Mouse (Mus musculus): ENCODE results near the gene Dcst1. TPM values are rescaled to one million over a fixed set of nuclear protein-coding genes. Genes with fewer than 3 reads are reported as not detected.

The Dcst1 gene
- not detected for polyA plus RNA-seq (2015; fragmentation: Illumina TruSeq; extraction: RNeasy Lipid Tissue Mini Kit (QIAGEN cat#74804); ENCODE audit: low read depth, low replicate concordance)

DNA sequence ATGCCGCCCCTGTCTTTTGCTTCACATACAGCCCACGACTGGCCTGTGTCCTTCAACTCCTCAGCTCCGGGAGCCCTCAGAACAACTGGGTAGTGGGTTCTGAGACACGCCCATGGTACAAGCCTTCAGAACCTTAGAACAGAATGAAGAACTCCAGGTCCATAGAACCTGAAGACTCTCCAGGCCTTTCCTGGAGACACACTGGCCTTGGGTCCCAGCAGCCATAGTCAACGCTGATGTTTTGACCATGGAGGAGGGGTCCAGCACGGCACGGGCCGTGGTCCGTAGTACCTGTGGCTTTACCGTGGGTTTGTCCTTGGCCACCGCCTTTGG, at the start of gene Dcst1:
Gene Dcst1, minus strand, starts transcription at position 101 of the 333 bp plus-strand sequence.

GRCm38 (mm10) chr3:89411490-89412393, 46.7 kb upstream of the Dcst1 start, which contains the start of gene Flad1:
TSS of gene Flad1 (minus strand) at chr3:89411870.

GRCm38 (mm10) chr3:89402693-89403092, 37.6 kb upstream of the Dcst1 start, which contains the start of gene Lenep:
TSS of gene Lenep (minus strand) at chr3:89402793.

GRCm38 (mm10) chr3:89394006-89394893, 29.2 kb upstream of the Dcst1 start, which contains the start of gene Zbtb7b:
TSS of gene Zbtb7b (minus strand) at chr3:89394776.

DNA sequence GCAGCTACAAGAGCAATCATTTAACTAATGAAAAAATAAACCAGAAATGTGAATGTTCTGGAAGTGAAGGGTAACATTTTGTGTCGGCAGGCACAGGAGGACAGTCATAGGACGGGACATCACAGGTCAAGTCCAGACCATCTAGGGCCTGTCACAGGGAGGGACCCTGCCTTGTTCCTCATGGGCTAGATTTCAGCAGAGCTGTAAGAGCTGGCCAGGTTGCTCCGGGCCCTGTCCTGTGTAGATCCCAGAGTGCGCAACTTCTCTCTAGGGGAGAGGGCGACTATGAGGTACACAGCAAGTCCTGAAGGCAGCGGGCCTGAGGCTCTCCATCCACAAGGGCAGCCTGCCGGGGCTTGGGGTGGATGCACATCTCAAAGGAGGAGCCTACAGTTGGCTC, 3.4 kb downstream of the Dcst1 start, which contains the start of gene Dcst2:
Gene Dcst2, plus strand, starts transcription at position 301 of the 400 bp plus-strand sequence.

GRCm38 (mm10) chr3:89349869-89350501, 15.1 kb downstream of the Dcst1 start, which contains the start of gene Adam15:
TSS of gene Adam15 (minus strand) at chr3:89349996.

GRCm38 (mm10) chr3:89337721-89338578, 27.1 kb downstream of the Dcst1 start, which contains the start of gene Efna4:
TSS of gene Efna4 (minus strand) at chr3:89338028.

DNA sequence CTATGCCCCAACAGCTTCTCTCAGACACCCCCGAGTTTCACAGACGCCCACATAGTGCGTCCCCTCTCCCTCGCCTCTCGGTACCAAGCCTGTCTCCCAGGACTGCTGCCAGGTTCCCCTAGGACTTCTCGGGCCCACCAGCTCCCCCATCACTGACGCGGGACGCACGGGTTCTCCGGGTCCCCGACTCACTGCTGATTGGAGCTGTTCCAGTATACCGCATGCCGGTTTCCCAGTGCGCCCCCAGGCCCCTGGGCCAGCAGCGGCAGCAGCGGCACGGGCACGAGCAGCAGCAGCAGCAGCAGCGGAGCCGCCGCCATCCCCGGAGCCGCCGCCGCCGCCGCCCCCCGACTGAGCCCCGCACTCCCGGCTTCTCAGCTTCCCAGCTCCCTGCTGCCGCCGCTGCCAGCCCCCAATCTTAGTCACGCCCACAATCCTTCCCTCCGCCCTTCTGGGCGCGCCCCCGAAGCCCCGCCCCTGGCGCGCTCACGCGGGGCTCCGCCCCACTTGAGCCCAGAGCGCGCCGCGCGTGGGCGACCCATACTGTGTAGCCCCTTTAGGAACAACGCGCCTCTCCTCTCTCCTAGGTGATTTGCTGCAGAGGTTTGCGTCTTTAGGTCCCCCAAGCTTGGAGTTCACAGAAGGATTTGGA, 42.4 kb downstream of the Dcst1 start, which contains the start of gene Efna3:
Gene Efna3, minus strand, starts transcription at position 452 of the 652 bp plus-strand sequence.

Other genes with a start within 250 kb of the Dcst1 start
- gene Pklr, start 229.1 kb downstream of the Dcst1 start, polyA plus RNA-seq (2015; fragmentation: Illumina TruSeq; extraction: RNeasy Lipid Tissue Mini Kit (QIAGEN cat#74804); ENCODE audit: low read depth, low replicate concordance), result not detected
- 8.9 TPM for gene Hcn3, start 205.1 kb downstream of the Dcst1 start, polyA plus RNA-seq (2015; fragmentation: Illumina TruSeq; extraction: RNeasy Lipid Tissue Mini Kit (QIAGEN cat#74804); ENCODE audit: low read depth, low replicate concordance)
- 35.8 TPM for gene Clk2, start 200.5 kb downstream of the Dcst1 start, polyA plus RNA-seq (2015; fragmentation: Illumina TruSeq; extraction: RNeasy Lipid Tissue Mini Kit (QIAGEN cat#74804); ENCODE audit: low read depth, low replicate concordance)
- gene Scamp3, start 187.8 kb downstream of the Dcst1 start, polyA plus RNA-seq (2015; fragmentation: Illumina TruSeq; extraction: RNeasy Lipid Tissue Mini Kit (QIAGEN cat#74804); ENCODE audit: low read depth, low replicate concordance), result 70.0 TPM
- gene Fam189b, start 182.1 kb downstream of the Dcst1 start, polyA plus RNA-seq (2015; fragmentation: Illumina TruSeq; extraction: RNeasy Lipid Tissue Mini Kit (QIAGEN cat#74804); ENCODE audit: low read depth, low replicate concordance), result 38.8 TPM
- 53.9 TPM for gene Gba, start 162.3 kb downstream of the Dcst1 start, polyA plus RNA-seq (2015; fragmentation: Illumina TruSeq; extraction: RNeasy Lipid Tissue Mini Kit (QIAGEN cat#74804); ENCODE audit: low read depth, low replicate concordance)
- 26.1 TPM for gene Thbs3, start 150.1 kb downstream of the Dcst1 start, polyA plus RNA-seq (2015; fragmentation: Illumina TruSeq; extraction: RNeasy Lipid Tissue Mini Kit (QIAGEN cat#74804); ENCODE audit: low read depth, low replicate concordance)
- 99.5 TPM for gene Mtx1, start 138.2 kb downstream of the Dcst1 start, polyA plus RNA-seq (2015; fragmentation: Illumina TruSeq; extraction: RNeasy Lipid Tissue Mini Kit (QIAGEN cat#74804); ENCODE audit: low read depth, low replicate concordance)
- 0.33 TPM for gene Muc1, start 136.2 kb downstream of the Dcst1 start, polyA plus RNA-seq (2015; fragmentation: Illumina TruSeq; extraction: RNeasy Lipid Tissue Mini Kit (QIAGEN cat#74804); ENCODE audit: low read depth, low replicate concordance)
- gene Krtcap2, start 119.3 kb downstream of the Dcst1 start, polyA plus RNA-seq (2015; fragmentation: Illumina TruSeq; extraction: RNeasy Lipid Tissue Mini Kit (QIAGEN cat#74804); ENCODE audit: low read depth, low replicate concordance), result 68.5 TPM
- 53.6 TPM for gene Trim46, start 118.9 kb downstream of the Dcst1 start, polyA plus RNA-seq (2015; fragmentation: Illumina TruSeq; extraction: RNeasy Lipid Tissue Mini Kit (QIAGEN cat#74804); ENCODE audit: low read depth, low replicate concordance)
- 107 TPM for gene Dpm3, start 105.9 kb downstream of the Dcst1 start, polyA plus RNA-seq (2015; fragmentation: Illumina TruSeq; extraction: RNeasy Lipid Tissue Mini Kit (QIAGEN cat#74804); ENCODE audit: low read depth, low replicate concordance)
- gene Slc50a1, start 94.7 kb downstream of the Dcst1 start, polyA plus RNA-seq (2015; fragmentation: Illumina TruSeq; extraction: RNeasy Lipid Tissue Mini Kit (QIAGEN cat#74804); ENCODE audit: low read depth, low replicate concordance), result 61.6 TPM
- gene Efna1, start 84.1 kb downstream of the Dcst1 start, polyA plus RNA-seq (2015; fragmentation: Illumina TruSeq; extraction: RNeasy Lipid Tissue Mini Kit (QIAGEN cat#74804); ENCODE audit: low read depth, low replicate concordance), result 9.0 TPM
- gene Efna3, start 42.3 kb downstream of the Dcst1 start, polyA plus RNA-seq (2015; fragmentation: Illumina TruSeq; extraction: RNeasy Lipid Tissue Mini Kit (QIAGEN cat#74804); ENCODE audit: low read depth, low replicate concordance), result 43.7 TPM
- not detected for gene Efna4, start 27.2 kb downstream of the Dcst1 start, polyA plus RNA-seq (2015; fragmentation: Illumina TruSeq; extraction: RNeasy Lipid Tissue Mini Kit (QIAGEN cat#74804); ENCODE audit: low read depth, low replicate concordance)
- 137 TPM for gene Adam15, start 15.3 kb downstream of the Dcst1 start, polyA plus RNA-seq (2015; fragmentation: Illumina TruSeq; extraction: RNeasy Lipid Tissue Mini Kit (QIAGEN cat#74804); ENCODE audit: low read depth, low replicate concordance)
- gene Dcst2, start 3.3 kb downstream of the Dcst1 start, polyA plus RNA-seq (2015; fragmentation: Illumina TruSeq; extraction: RNeasy Lipid Tissue Mini Kit (QIAGEN cat#74804); ENCODE audit: low read depth, low replicate concordance), result 0.19 TPM
- 17.3 TPM for gene Zbtb7b, start 29.5 kb upstream of the Dcst1 start, polyA plus RNA-seq (2015; fragmentation: Illumina TruSeq; extraction: RNeasy Lipid Tissue Mini Kit (QIAGEN cat#74804); ENCODE audit: low read depth, low replicate concordance)
- 5.2 TPM for gene Lenep, start 37.5 kb upstream of the Dcst1 start, polyA plus RNA-seq (2015; fragmentation: Illumina TruSeq; extraction: RNeasy Lipid Tissue Mini Kit (QIAGEN cat#74804); ENCODE audit: low read depth, low replicate concordance)
- gene Flad1, start 46.6 kb upstream of the Dcst1 start, polyA plus RNA-seq (2015; fragmentation: Illumina TruSeq; extraction: RNeasy Lipid Tissue Mini Kit (QIAGEN cat#74804); ENCODE audit: low read depth, low replicate concordance), result 29.1 TPM
- gene Cks1b, start 53.1 kb upstream of the Dcst1 start, polyA plus RNA-seq (2015; fragmentation: Illumina TruSeq; extraction: RNeasy Lipid Tissue Mini Kit (QIAGEN cat#74804); ENCODE audit: low read depth, low replicate concordance), result 4.6 TPM
- 11.6 TPM for gene Shc1, start 53.2 kb upstream of the Dcst1 start, polyA plus RNA-seq (2015; fragmentation: Illumina TruSeq; extraction: RNeasy Lipid Tissue Mini Kit (QIAGEN cat#74804); ENCODE audit: low read depth, low replicate concordance)
- gene Pygo2, start 65.0 kb upstream of the Dcst1 start, polyA plus RNA-seq (2015; fragmentation: Illumina TruSeq; extraction: RNeasy Lipid Tissue Mini Kit (QIAGEN cat#74804); ENCODE audit: low read depth, low replicate concordance), result 35.5 TPM
- gene Pbxip1, start 71.5 kb upstream of the Dcst1 start, polyA plus RNA-seq (2015; fragmentation: Illumina TruSeq; extraction: RNeasy Lipid Tissue Mini Kit (QIAGEN cat#74804); ENCODE audit: low read depth, low replicate concordance), result 34.8 TPM
- 72.8 TPM for gene Pmvk, start 89.3 kb upstream of the Dcst1 start, polyA plus RNA-seq (2015; fragmentation: Illumina TruSeq; extraction: RNeasy Lipid Tissue Mini Kit (QIAGEN cat#74804); ENCODE audit: low read depth, low replicate concordance)
- gene Kcnn3, start 154.9 kb upstream of the Dcst1 start, polyA plus RNA-seq (2015; fragmentation: Illumina TruSeq; extraction: RNeasy Lipid Tissue Mini Kit (QIAGEN cat#74804); ENCODE audit: low read depth, low replicate concordance), result 12.7 TPM